Mouse (Mus musculus): Measurements from ENCODE around the gene Pth1r. TPM values are rescaled to one million over a fixed set of nuclear protein-coding genes. Genes with fewer than 3 reads are reported as not detected.

The Pth1r gene
- polyA plus RNA-seq, 1 experiment, result 14.0 TPM

DNA sequence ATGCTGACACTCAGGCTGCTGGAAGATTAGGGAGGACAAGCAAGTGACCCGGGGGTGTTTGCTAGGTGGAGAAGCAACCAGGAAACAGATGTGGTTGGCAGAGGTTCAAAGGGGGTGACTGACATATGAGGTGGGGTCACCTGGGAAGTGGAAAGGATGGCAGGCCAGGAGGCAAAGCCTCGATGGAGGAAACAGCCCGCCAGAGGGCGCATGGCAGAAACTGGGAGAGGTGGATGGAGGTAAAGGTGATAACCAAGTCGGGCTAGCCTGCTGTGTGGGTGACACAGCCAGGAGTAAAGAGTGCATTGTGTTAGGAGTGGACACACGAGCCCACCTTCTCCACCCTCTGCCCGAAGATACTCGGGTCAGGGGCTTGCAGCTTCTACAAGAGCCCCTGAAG lies 17.1 kb downstream of the Pth1r start:
- H3K4me1 ChIP-seq (ENCODE audit: control insufficient read depth, insufficient read depth, low read length), result peaks cover 3% of the 10 kb centered on the region; the same call in 1 of the 2 replicates
- peak; percentile 68 for DNase-seq
- no peak overlapping the region for H3K4me3 ChIP-seq (replicated peaks; ENCODE audit: extremely low read depth, low read depth, low read length)
- peak; percentile 67 for TF ChIP-seq CTCF (IDR thresholded peaks at IDR 0.05; ENCODE audit: insufficient read depth, low read length)
- TF ChIP-seq POLR2A (IDR thresholded peaks at IDR 0.05; ENCODE audit: borderline replicate concordance, extremely low read depth, low read depth, low read length), result no peak
- WGBS, result 21% methylated on average over 8 of the region's 8 CpGs

DNA sequence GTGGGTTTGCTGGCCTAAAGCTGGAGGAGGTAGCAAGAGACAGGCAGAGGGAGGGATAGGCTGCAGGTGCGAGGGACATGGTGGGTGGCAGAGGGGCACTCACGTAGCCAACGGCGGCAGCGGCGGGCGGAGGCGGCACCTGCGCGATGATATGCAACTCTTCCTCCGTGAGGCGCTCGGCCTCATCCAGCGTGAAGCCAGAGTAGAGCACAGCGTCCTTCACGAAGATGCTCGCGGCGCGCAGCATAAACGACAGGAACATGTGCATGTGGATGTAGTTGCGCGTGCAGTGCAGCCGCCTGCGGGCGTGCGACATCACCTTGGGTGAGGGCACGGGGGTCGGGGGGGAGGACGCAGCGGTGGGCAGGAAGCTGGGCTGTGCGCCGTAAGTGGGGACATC lies 20.1 kb downstream of the Pth1r start:
- no peaks in the 10 kb centered on the region for H3K4me1 ChIP-seq (ENCODE audit: control insufficient read depth, insufficient read depth, low read length)
- 36% methylated on average over 33 of the region's 33 CpGs for WGBS

DNA sequence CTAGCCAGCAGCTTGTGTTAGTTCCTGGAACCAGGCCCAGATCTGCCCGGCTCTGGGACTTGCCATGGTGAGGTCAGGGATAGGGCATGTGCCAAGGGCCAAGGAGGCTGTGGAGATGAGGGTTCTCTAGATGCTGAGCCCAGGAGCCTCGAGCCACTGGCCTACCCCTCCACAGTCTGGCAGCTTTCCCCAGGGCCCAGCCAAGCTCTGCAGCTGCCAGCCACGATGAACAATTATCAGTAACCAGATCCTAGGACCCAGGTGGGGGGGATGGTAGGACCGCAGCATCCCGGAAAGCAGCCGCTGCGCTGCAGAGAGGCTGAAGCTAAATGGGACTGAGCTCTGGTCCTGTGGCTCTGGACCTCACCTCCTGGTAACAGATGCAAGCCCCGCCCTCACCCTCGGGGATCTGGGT lies 21.2 kb downstream of the Pth1r start:
- TF ChIP-seq CTCF (IDR thresholded peaks at IDR 0.05; ENCODE audit: insufficient read depth, low read length), result no peak
- no peaks in the 10 kb centered on the region for H3K4me1 ChIP-seq (ENCODE audit: control insufficient read depth, insufficient read depth, low read length)
- 36% methylated on average over 9 of the region's 9 CpGs for WGBS
- no peak overlapping the region for H3K4me3 ChIP-seq (replicated peaks; ENCODE audit: extremely low read depth, low read depth, low read length)
- DNase-seq, result no peak

More for the DNA sequence above, 20.1 kb downstream of the Pth1r start:
- H3K4me3 ChIP-seq (replicated peaks; ENCODE audit: extremely low read depth, low read depth, low read length), result no peak overlapping the region
- no peak for TF ChIP-seq CTCF (IDR thresholded peaks at IDR 0.05; ENCODE audit: insufficient read depth, low read length)
- no peak for TF ChIP-seq POLR2A (IDR thresholded peaks at IDR 0.05; ENCODE audit: borderline replicate concordance, extremely low read depth, low read depth, low read length)
- DNase-seq, result no peak

DNA sequence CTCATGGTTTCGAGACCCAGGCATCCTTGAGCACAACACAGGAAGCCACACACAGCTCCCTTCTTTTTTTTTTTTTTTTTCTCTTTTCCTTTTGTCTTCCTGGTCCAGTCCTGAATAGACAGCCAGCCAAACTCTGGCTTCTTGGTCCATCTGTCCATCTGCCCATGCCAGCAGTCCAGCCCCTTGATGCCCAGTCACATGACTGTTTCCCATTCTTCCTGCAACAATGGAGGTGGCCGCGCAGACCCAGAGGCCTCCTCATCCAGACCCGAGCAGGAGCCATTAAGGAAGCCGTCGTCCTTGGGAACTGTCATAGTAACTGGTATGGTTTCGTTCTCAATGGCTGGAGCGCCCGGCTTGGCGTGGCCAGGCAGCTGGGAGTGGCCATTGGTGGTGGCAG lies 24.9 kb downstream of the Pth1r start:
- DNase-seq, result no peak
- Histone ChIP-seq H3K4me1 (ENCODE audit: control insufficient read depth, insufficient read depth, low read length) (no peaks in the 10 kb centered on the region), H3K4me3 (replicated peaks; ENCODE audit: extremely low read depth, low read depth, low read length) (no peak overlapping the region)
- no peak for TF ChIP-seq POLR2A (IDR thresholded peaks at IDR 0.05; ENCODE audit: borderline replicate concordance, extremely low read depth, low read depth, low read length)
- TF ChIP-seq CTCF (IDR thresholded peaks at IDR 0.05; ENCODE audit: insufficient read depth, low read length), result no peak
- WGBS, result 86% methylated on average over 10 of the region's 10 CpGs

DNA sequence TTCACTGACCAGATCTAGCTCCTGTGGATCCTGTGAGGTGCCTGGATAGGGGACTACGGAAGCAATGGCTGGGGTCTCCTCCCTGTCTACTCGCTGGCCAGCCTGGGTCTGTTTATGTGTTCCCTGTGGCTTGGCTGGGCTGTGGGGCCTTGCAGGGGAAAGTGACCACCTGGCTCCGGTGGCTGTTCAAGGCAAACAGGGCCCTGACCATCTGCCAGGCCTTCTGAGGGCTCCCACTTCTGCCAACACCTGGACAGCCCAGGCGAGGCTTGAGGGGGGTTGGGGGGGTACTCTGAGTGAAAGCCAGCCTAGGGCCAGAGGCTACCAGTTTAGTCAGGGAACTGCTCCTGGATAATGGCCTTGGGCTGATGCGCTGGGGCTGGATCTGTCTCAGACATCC lies 27.0 kb downstream of the Pth1r start:
- no peak for DNase-seq
- TF ChIP-seq POLR2A (IDR thresholded peaks at IDR 0.05; ENCODE audit: borderline replicate concordance, extremely low read depth, low read depth, low read length) (no peak), CTCF (IDR thresholded peaks at IDR 0.05; ENCODE audit: insufficient read depth, low read length) (no peak)
- Histone ChIP-seq H3K4me1 (ENCODE audit: control insufficient read depth, insufficient read depth, low read length) (no peaks in the 10 kb centered on the region), H3K4me3 (replicated peaks; ENCODE audit: extremely low read depth, low read depth, low read length) (no peak overlapping the region)
- WGBS, result 54% methylated on average over 5 of the region's 5 CpGs

DNA sequence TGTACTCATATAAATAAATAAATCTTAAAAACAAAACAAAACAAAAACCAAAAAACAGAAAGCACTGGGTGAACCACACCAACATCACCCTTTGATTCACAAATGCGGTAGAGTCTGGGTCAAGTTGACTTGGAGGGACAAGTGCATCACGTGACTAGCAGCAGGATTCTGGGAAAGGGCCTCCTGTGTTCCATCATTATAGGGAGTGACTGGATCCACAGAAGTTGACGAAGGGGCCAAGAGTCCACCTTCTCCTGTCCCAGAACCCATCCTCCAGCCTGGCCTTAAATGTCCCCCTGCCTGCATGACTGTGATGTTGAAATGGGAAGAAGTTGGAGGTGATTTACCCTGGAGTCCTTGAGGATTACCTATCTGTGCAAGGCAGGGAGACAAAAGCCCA lies 28.1 kb downstream of the Pth1r start:
- 77% methylated on average over 3 of the region's 3 CpGs for WGBS
- Histone ChIP-seq H3K4me1 (ENCODE audit: control insufficient read depth, insufficient read depth, low read length) (no peaks in the 10 kb centered on the region), H3K4me3 (replicated peaks; ENCODE audit: extremely low read depth, low read depth, low read length) (no peak overlapping the region)
- TF ChIP-seq CTCF (IDR thresholded peaks at IDR 0.05; ENCODE audit: insufficient read depth, low read length) (no peak), POLR2A (IDR thresholded peaks at IDR 0.05; ENCODE audit: borderline replicate concordance, extremely low read depth, low read depth, low read length) (no peak)
- DNase-seq, result no peak

DNA sequence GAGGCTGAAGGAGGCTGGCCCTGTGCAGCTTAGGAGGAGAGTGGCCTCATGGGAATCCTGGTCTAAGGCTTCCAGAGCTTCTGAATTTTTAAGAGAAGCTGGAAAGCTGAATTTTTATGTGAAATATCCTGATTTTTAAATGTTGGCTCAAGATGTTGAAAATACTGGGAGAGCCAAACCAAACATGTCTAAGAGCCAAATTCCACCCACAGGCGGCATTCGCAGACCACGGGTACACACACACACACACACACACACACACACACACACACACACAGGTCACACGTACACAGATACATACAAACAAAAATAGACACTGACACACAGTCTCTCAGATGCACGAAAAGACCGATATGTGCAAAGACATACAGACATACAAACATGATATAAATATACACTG lies 28.9 kb downstream of the Pth1r start:
- Histone ChIP-seq H3K4me3 (replicated peaks; ENCODE audit: extremely low read depth, low read depth, low read length) (no peak overlapping the region), H3K4me1 (ENCODE audit: control insufficient read depth, insufficient read depth, low read length) (no peaks in the 10 kb centered on the region)
- TF ChIP-seq CTCF (IDR thresholded peaks at IDR 0.05; ENCODE audit: insufficient read depth, low read length), result no peak
- no peak for TF ChIP-seq POLR2A (IDR thresholded peaks at IDR 0.05; ENCODE audit: borderline replicate concordance, extremely low read depth, low read depth, low read length)
- DNase-seq, result no peak
- 69% methylated on average over 6 of the region's 6 CpGs for WGBS

DNA sequence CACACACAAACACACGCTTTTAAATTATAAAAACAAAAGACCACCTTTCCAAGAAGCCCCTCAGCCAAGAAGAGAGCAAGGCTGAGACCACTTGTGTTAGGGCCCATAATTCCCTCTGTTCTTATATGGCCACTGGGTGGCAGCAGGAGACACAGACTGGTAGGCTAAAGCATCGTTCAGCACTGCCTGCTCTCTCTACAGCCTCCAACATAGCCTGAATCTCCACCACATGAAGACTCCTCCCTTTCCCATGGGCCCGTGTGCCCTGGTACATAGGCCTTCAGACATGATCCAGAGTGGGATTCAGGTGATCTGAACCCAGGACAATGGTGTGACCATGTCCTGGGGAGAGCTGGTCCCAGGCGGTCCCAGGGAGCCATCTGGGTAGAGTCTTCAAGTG lies 30.2 kb downstream of the Pth1r start:
- 26% methylated on average over 4 of the region's 4 CpGs for WGBS
- Histone ChIP-seq H3K4me1 (ENCODE audit: control insufficient read depth, insufficient read depth, low read length) (no peaks in the 10 kb centered on the region), H3K4me3 (replicated peaks; ENCODE audit: extremely low read depth, low read depth, low read length) (no peak overlapping the region)
- TF ChIP-seq POLR2A (IDR thresholded peaks at IDR 0.05; ENCODE audit: borderline replicate concordance, extremely low read depth, low read depth, low read length), result no peak
- peak; percentile 82 for TF ChIP-seq CTCF (IDR thresholded peaks at IDR 0.05; ENCODE audit: insufficient read depth, low read length)
- DNase-seq, result peak; percentile 41

DNA sequence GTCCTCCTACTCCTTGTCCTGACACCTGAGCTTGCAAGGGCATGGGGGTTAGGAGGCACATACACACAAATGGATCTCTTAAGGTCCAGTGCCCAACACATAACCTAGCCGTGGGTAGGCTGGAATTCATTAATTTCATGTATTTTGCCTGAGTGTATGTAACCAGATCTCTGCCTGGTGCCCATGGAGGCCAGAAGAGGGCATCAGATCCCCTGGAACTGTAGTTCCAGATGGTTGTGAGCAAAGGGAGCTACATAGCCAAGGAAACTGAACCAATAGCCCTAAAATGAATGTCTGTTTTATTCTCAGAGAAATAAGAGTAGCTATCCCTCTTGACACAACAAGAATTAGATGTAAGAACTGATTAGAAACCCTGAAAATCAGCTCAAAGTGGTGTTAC lies 31.5 kb downstream of the Pth1r start:
- Histone ChIP-seq H3K4me3 (replicated peaks; ENCODE audit: extremely low read depth, low read depth, low read length) (no peak overlapping the region), H3K4me1 (ENCODE audit: control insufficient read depth, insufficient read depth, low read length) (no peaks in the 10 kb centered on the region)
- no peak for TF ChIP-seq POLR2A (IDR thresholded peaks at IDR 0.05; ENCODE audit: borderline replicate concordance, extremely low read depth, low read depth, low read length)
- TF ChIP-seq CTCF (IDR thresholded peaks at IDR 0.05; ENCODE audit: insufficient read depth, low read length), result no peak
- 48% methylated on average over 1 of the region's 1 CpGs for WGBS
- no peak for DNase-seq

DNA sequence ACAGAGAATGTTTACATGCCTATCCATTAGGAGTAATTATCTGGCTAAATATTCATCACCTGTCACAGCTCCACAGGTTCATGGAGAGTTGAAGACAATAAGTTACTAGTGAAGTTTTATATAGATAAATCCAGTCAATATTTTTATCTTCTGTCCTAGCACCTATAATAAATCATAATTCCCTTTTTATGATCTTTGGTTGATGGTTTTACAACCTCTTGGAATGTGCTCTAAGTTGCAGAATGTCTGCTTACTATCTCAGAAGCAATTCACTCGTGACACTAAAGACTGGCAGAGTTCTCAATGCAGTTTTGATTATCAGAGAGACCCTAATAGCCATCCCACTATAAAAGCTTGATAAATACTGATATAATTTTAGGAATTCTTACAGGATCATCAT lies 33.6 kb downstream of the Pth1r start:
- WGBS, result 84% methylated on average over 1 of the region's 1 CpGs
- DNase-seq, result no peak
- Histone ChIP-seq H3K4me1 (ENCODE audit: control insufficient read depth, insufficient read depth, low read length) (peaks cover 4% of the 10 kb centered on the region), H3K4me3 (replicated peaks; ENCODE audit: extremely low read depth, low read depth, low read length) (no peak overlapping the region)
- TF ChIP-seq POLR2A (IDR thresholded peaks at IDR 0.05; ENCODE audit: borderline replicate concordance, extremely low read depth, low read depth, low read length) (no peak), CTCF (IDR thresholded peaks at IDR 0.05; ENCODE audit: insufficient read depth, low read length) (no peak)

DNA sequence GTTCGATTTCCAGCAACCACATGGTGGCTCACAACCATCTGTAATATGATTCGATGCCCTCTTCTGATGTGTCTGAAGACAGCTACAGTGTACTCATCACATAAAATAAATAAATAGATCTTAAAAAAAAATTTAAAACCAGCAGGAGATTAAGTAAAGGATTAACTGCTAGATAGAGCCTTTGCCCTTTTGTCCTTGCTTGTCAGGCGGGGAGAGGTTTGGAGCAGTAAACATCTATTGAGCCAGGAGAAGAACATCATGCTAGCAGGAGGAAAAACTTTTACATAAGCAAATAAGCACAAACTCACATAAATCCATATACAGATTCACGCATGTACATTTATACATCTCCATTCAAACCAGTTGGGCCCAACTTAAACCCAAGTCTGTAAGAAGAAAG lies 34.4 kb downstream of the Pth1r start:
- 91% methylated on average over 4 of the region's 4 CpGs for WGBS
- no peak for DNase-seq
- Histone ChIP-seq H3K4me3 (replicated peaks; ENCODE audit: extremely low read depth, low read depth, low read length) (no peak overlapping the region), H3K4me1 (ENCODE audit: control insufficient read depth, insufficient read depth, low read length) (peaks cover 4% of the 10 kb centered on the region)
- no peak for TF ChIP-seq POLR2A (IDR thresholded peaks at IDR 0.05; ENCODE audit: borderline replicate concordance, extremely low read depth, low read depth, low read length)
- no peak for TF ChIP-seq CTCF (IDR thresholded peaks at IDR 0.05; ENCODE audit: insufficient read depth, low read length)

Data from lung, adult 2 months (tissue).